In genomic region chr6:87121961-87122360, GRCm38 (mm10) we compare ENCODE assay signal across 26 mouse cellular contexts. TPM values are rescaled to one million over a fixed set of nuclear protein-coding genes. Genes with fewer than 3 reads are reported as not detected.
DNase-seq lines count a peak whose midpoint lies in the region; ATAC-seq and TF ChIP-seq lines count a peak whose summit lies in the region.
"Had no signal": no experiment of that assay in that cellular context is flagged by ENCODE, and none has a peak within 500 bp of the region (broad histone marks: within the 10 kb centered on the region; RNA-seq: fewer than 3 reads in every experiment).

No protein-coding gene starts in this region.

- TF ChIP-seq EP300 in heart, adult 2 months (IDR thresholded peaks at IDR 0.05; ENCODE audit: insufficient read depth, low read depth, low read length), result no peak
- 0 out of 2 replicates have a peak, but pooled peaks have one; percentile 22 for TF ChIP-seq EP300 in lung, postnatal 0 days (IDR thresholded peaks at IDR 0.05)

- peaks cover under 1% of the 10 kb centered on the region; the same call in 1 of the 2 replicates for H3K4me1 ChIP-seq in heart, adult 2 months (ENCODE audit: control insufficient read depth, insufficient read depth, low read length)
- H3K4me1 ChIP-seq in lung, postnatal 0 days (ENCODE audit: insufficient read depth, low read depth, low read length), result peaks cover 8% of the 10 kb centered on the region; the same call in 1 of the 2 replicates
- H3K4me1 ChIP-seq: forebrain, embryonic 12.5 days had no signal

- intact Hi-C loops in heart, adult 2 months (cut with DNase I), result no loop called here

- TF ChIP-seq CTCF in heart, adult 2 months (IDR thresholded peaks at IDR 0.05), result no peak
- no peak for TF ChIP-seq CTCF in lung, postnatal 0 days (IDR thresholded peaks at IDR 0.05)

- H3K9ac ChIP-seq in heart, adult 2 months (ENCODE audit: low read depth, low read length), result no peak overlapping the region
- H3K9ac ChIP-seq in lung, postnatal 0 days (replicated peaks; ENCODE audit: low read depth), result no peak overlapping the region
- H3K9ac ChIP-seq: embryonic facial prominence, embryonic 13.5 days; embryonic facial prominence, embryonic 15.5 days; forebrain, embryonic 12.5 days had no signal

- no peaks in the 10 kb centered on the region for H3K36me3 ChIP-seq in heart, adult 2 months (ENCODE audit: control insufficient read depth, insufficient read depth, low read length)
- H3K36me3 ChIP-seq in lung, postnatal 0 days (ENCODE audit: insufficient read depth, low read length), result no peaks in the 10 kb centered on the region
- H3K36me3 ChIP-seq: embryonic facial prominence, embryonic 13.5 days; embryonic facial prominence, embryonic 15.5 days; forebrain, embryonic 10.5 days; forebrain, embryonic 12.5 days had no signal

- no peaks in the 10 kb centered on the region for H3K79me2 ChIP-seq in heart, adult 2 months (replicated peaks; ENCODE audit: control insufficient read depth, insufficient read depth, low read length)

- no peak for TF ChIP-seq POLR2A in heart, adult 2 months (IDR thresholded peaks at IDR 0.05; ENCODE audit: insufficient read depth, low read depth, low read length)

- H3K27me3 ChIP-seq in heart, adult 2 months (ENCODE audit: control insufficient read depth, insufficient read depth, low read length), result no peaks in the 10 kb centered on the region
- no peaks in the 10 kb centered on the region for H3K27me3 ChIP-seq in lung, postnatal 0 days (replicated peaks; ENCODE audit: insufficient read depth, low read length)
- H3K27me3 ChIP-seq: embryonic facial prominence, embryonic 13.5 days; embryonic facial prominence, embryonic 15.5 days; forebrain, embryonic 12.5 days had no signal

- no peaks in the 10 kb centered on the region for H3K9me3 ChIP-seq in lung, postnatal 0 days (ENCODE audit: low read length)
- H3K9me3 ChIP-seq: embryonic facial prominence, embryonic 13.5 days; embryonic facial prominence, embryonic 15.5 days; forebrain, embryonic 10.5 days; forebrain, embryonic 12.5 days had no signal

- ATAC-seq in lung, postnatal 0 days, result peak; percentile 38
- ATAC-seq: forebrain, embryonic 14.5 days; forebrain, embryonic 16.5 days had no signal

- peak; percentile 79 for DNase-seq in heart, adult 11 months
- no peak for DNase-seq in heart, adult 2 months
- DNase-seq in lung, postnatal 0 days (ENCODE audit: low spot score), result peak; percentile 25
- no peak for DNase-seq in lung, postnatal 14 days
- peak; percentile 23 for DNase-seq in thymus, postnatal 0 days (ENCODE audit: low spot score)
- DNase-seq in thymus, postnatal 14 days, result no peak
- DNase-seq: adrenal gland, adult 8-10 months; adrenal gland, postnatal 25 days; cerebellum, adult 11 months; cerebellum, adult 18-20 months; cerebellum, adult 8-10 months; cerebellum, adult 9-11 months; cerebellum, postnatal 14 days; cerebellum, postnatal 36 days; embryo, embryonic 11 days had no signal

- H3K4me3 ChIP-seq in heart, adult 2 months, result no peak overlapping the region
- H3K4me3 ChIP-seq in lung, postnatal 0 days (ENCODE audit: low read depth, low read length), result no peak overlapping the region
- H3K4me3 ChIP-seq: embryonic facial prominence, embryonic 13.5 days; embryonic facial prominence, embryonic 15.5 days; erythroblast, embryonic 14.5 days; forebrain, embryonic 10.5 days; forebrain, embryonic 12.5 days had no signal

- H3K27ac ChIP-seq in heart, adult 2 months, result no peak overlapping the region
- no peak overlapping the region for H3K27ac ChIP-seq in lung, postnatal 0 days (ENCODE audit: low read length)
- H3K27ac ChIP-seq: embryonic facial prominence, embryonic 13.5 days; embryonic facial prominence, embryonic 15.5 days; forebrain, embryonic 10.5 days; forebrain, embryonic 12.5 days had no signal

- no peak overlapping the region for H3K4me2 ChIP-seq in lung, postnatal 0 days (replicated peaks; ENCODE audit: low read depth, low read length)
- H3K4me2 ChIP-seq: embryonic facial prominence, embryonic 13.5 days; embryonic facial prominence, embryonic 15.5 days; forebrain, embryonic 12.5 days had no signal

- WGBS in heart, adult 2 months, result 42% methylated on average over 7 of the region's 7 CpGs
- 40% methylated on average over 7 of the region's 7 CpGs for WGBS in lung, postnatal 0 days

RNA-seq across cellular contexts. Expression of gene D6Ertd527e, which starts 17.4 kb away (rescaled TPM):
- total RNA-seq in heart, adult 2 months (2021), result not detected
- 0.04 TPM in 1 of 2 replicates, not detected in the other for polyA plus RNA-seq in heart, adult 2 months (2012; rRNA removed)
- 0.30 and 0.33 TPM in 2 replicates for polyA plus RNA-seq in lung, postnatal 0 days (2015; fragmentation: Nextera tagmentation; extraction: Ambion mirVana)
- polyA plus RNA-seq in thymus, postnatal 0 days (2015; fragmentation: Nextera tagmentation; extraction: Ambion mirVana), result 0.18 and 0.25 TPM in 2 replicates
- total RNA-seq: common myeloid progenitor, adult 5-6 weeks; ES-E14; MEL had no signal
- polyA plus RNA-seq: C2C12; erythroblast, embryonic 14.5 days; forebrain, embryonic 14.5 days had no signal

Comparison
In these comparisons a context has a peak if more than half of its experiments do, and no peak if none do; other contexts are left out.
1. DNase-seq: peak in heart, adult 11 months (single experiment), lung, postnatal 0 days (single experiment) and thymus, postnatal 0 days (single experiment); none in heart, adult 2 months (0 of 2), lung, postnatal 14 days (single experiment) and thymus, postnatal 14 days (single experiment).